Mouse (Mus musculus) thymus, postnatal 14 days (tissue): ENCODE results near the gene Zkscan7.

ENCODE experiments used
- DNase-seq: peaks from one replicate; pipeline ENCODE4 v3.0.0; 2021

Gene Zkscan7

DNA sequence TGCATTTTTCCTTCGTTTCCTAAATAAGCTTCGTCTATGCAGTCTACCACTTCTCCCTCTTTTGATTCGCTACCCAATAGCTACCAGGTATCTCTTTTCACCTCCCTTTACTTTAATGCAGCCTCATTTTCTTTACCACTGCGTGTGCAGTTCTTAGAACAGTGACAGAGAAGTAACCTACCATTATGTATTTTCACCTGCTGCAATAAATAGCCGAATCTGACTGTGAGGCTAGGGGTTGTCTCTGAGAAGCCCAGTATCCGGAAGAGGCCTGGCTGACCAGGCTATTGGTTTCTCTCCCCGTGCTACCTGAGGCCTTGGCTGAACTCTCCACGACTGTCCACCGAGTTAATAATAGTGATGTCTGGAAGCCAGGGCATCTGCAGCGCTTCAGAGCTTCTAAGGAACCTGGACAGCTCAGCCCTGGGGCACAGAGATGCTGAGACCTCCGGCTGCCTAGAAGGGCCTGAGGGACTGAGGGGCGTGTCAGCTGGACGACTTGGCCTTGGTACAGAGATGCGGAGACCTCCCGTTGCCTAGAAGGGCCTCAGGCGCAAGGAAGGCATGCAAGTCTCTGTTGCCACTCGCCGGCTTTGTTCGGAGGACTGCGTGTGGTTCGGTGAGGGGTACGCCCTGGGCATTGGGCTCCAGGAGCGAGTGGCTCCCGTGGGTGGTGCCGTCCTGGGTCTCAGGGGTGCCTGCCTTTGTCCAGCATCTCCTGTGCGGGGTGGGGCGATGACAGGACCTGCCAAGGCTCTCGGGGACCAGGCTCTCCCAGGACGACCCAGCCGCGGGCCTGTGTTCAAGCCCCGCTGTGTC, 17.4 kb downstream of the Zkscan7 start:
- no peak for DNase-seq

DNA sequence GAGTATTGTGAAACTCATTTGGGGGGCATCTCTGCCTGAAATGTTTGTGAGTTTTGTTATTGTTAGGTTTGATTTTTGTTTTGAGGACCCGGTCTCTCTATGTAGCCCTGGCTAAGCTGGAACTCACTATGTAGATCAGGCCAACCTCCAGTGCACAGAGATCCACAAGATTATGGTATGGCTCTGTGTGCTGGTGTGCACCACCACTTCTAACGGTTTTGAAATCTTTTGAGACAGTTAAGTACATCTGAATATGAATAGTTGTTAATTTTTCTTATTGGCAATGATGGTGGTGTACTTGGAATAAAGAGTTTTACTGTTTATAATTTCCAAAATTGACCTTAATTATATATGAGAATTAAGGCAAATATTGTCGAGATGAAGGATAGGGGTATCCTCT, 37.0 kb downstream of the Zkscan7 start:
- DNase-seq, result no peak

DNA sequence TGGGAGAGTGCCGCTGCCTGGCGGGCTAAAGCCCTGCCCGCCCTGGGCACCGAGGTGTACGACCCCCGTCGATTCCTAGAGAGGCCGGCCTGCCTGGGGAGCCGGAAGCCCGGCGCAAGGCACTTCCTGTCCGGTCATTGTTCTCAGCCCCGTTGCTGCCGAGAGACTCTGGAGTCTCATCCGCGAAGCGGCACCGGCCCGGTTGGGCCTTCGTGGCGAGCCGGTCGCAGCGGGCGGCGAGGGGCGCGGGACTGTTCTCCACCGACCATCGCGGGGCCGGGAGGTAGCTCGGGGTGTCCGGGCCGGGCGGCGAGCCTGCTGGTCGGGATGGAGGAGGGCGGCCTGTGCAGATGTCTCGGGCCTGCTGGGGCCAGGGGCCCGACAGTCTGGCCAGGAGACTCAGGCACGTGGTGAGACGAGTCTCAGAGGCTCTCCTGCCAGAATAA, 37.5 kb downstream of the Zkscan7 start, which contains the start of gene Zfp105:
Gene Zfp105, plus strand, starts transcription at position 137 of the 446 bp plus-strand sequence.
- DNase-seq, result peak; percentile 4

DNA sequence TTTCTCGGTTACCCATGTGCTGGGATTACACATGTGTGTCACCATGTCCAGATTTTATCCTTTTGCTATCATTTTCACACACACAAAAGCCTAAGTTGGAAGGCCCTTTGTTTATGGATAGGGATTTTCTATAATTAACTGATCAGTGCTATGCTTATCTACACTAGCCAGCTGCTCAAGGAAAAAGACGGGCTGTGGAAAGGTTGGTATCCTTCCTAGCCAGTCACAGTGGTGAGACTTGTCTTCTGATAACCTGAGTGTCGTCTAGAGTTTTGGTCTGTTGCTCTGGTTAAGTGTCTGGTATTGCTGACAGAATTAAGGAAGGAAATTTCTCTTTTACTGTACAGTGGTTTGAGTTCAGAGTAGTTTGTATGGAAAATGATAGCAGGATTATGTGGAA, 43.4 kb downstream of the Zkscan7 start:
- DNase-seq, result no peak
